In genomic region chr6:143119325-143119724, GRCm38 (mm10) we compare ENCODE assay signal across 16 mouse cellular contexts.
"Had no signal": no experiment of that assay in that cellular context is flagged by ENCODE, and none has a peak within 500 bp of the region (broad histone marks: within the 10 kb centered on the region; RNA-seq: fewer than 3 reads in every experiment).

No protein-coding gene starts in this region.

- H3K9me3 ChIP-seq: neural tube, embryonic 13.5 days; neural tube, embryonic 15.5 days; stomach, embryonic 15.5 days had no signal

- H3K36me3 ChIP-seq: neural tube, embryonic 12.5 days; neural tube, embryonic 13.5 days; neural tube, embryonic 15.5 days; stomach, embryonic 15.5 days had no signal

- H3K27me3 ChIP-seq: neural tube, embryonic 12.5 days; neural tube, embryonic 13.5 days; neural tube, embryonic 15.5 days; stomach, embryonic 15.5 days had no signal

- DNase-seq: retina, postnatal 1 day; right cerebral cortex, adult 18-20 months; right cerebral cortex, postnatal 14 days; right cerebral cortex, postnatal 25 days; right cerebral cortex, postnatal 4 days; spleen, adult 18-20 months; thymus, adult 18-20 months; thymus, adult 2 months; thymus, postnatal 14 days; thymus, postnatal 25 days; thymus, postnatal 36 days; thymus, postnatal 4 days had no signal

- H3K9ac ChIP-seq: neural tube, embryonic 12.5 days; neural tube, embryonic 13.5 days; neural tube, embryonic 15.5 days; stomach, embryonic 15.5 days had no signal

- H3K4me3 ChIP-seq: neural tube, embryonic 12.5 days; neural tube, embryonic 13.5 days; neural tube, embryonic 15.5 days; stomach, embryonic 15.5 days had no signal

- H3K4me1 ChIP-seq: neural tube, embryonic 12.5 days; neural tube, embryonic 13.5 days; neural tube, embryonic 15.5 days; stomach, embryonic 15.5 days had no signal

- H3K4me2 ChIP-seq: neural tube, embryonic 12.5 days; neural tube, embryonic 13.5 days; neural tube, embryonic 15.5 days; stomach, embryonic 15.5 days had no signal

- H3K27ac ChIP-seq: neural tube, embryonic 12.5 days; neural tube, embryonic 13.5 days; neural tube, embryonic 15.5 days; stomach, embryonic 15.5 days had no signal
